Mouse (Mus musculus) ES-CJ7 (cell line): Measurements from ENCODE around the gene Saxo1.

Experiments used
- DNase-seq: peaks from one replicate; pipeline ENCODE4 v3.0.0; 2011; ENCODE audit warnings: low read depth, low spot score

Saxo1 gene

GRCm38 (mm10) chr4:86527162-86528136 is 30.7 kb downstream of the Saxo1 start:
- no peak for DNase-seq

- DNase-seq = no peak
Measured at GRCm38 (mm10) chr4:86524483-86524882, 33.6 kb downstream of the Saxo1 start.

- no peak for DNase-seq
Measured at GRCm38 (mm10) chr4:86523771-86524170, 34.4 kb downstream of the Saxo1 start.

- no peak for DNase-seq
Measured at GRCm38 (mm10) chr4:86520695-86521094, 37.4 kb downstream of the Saxo1 start.

GRCm38 (mm10) chr4:86519953-86520352 is 38.2 kb downstream of the Saxo1 start:
- DNase-seq = no peak

- no peak for DNase-seq
Measured at GRCm38 (mm10) chr4:86504656-86505055, 53.5 kb downstream of the Saxo1 start.

GRCm38 (mm10) chr4:86499561-86499960 is 58.6 kb downstream of the Saxo1 start:
- no peak for DNase-seq

GRCm38 (mm10) chr4:86498754-86499153 is 59.4 kb downstream of the Saxo1 start:
- no peak for DNase-seq

- no peak for DNase-seq
Measured at GRCm38 (mm10) chr4:86489128-86489527, 69.0 kb downstream of the Saxo1 start.

GRCm38 (mm10) chr4:86486901-86487300 is 71.2 kb downstream of the Saxo1 start:
- DNase-seq = no peak

GRCm38 (mm10) chr4:86486491-86486890 is 71.6 kb downstream of the Saxo1 start:
- no peak for DNase-seq

- DNase-seq = no peak
Measured at GRCm38 (mm10) chr4:86485052-86485451, 73.1 kb downstream of the Saxo1 start.

- DNase-seq = no peak
Measured at GRCm38 (mm10) chr4:86483686-86484085, 74.4 kb downstream of the Saxo1 start.

- DNase-seq = no peak
Measured at GRCm38 (mm10) chr4:86483013-86483615, 75.0 kb downstream of the Saxo1 start.

GRCm38 (mm10) chr4:86480891-86481290 is 77.2 kb downstream of the Saxo1 start:
- peak; percentile 7 for DNase-seq

- no peak for DNase-seq
Measured at GRCm38 (mm10) chr4:86464808-86465207, 93.3 kb downstream of the Saxo1 start.

GRCm38 (mm10) chr4:86450468-86450867 is 107.7 kb downstream of the Saxo1 start:
- no peak for DNase-seq

- no peak for DNase-seq
Measured at GRCm38 (mm10) chr4:86436336-86436735, 121.8 kb downstream of the Saxo1 start.

GRCm38 (mm10) chr4:86435631-86436030 is 122.5 kb downstream of the Saxo1 start:
- no peak for DNase-seq

GRCm38 (mm10) chr4:86428091-86428745 is 129.9 kb downstream of the Saxo1 start:
- no peak for DNase-seq

- DNase-seq = no peak
Measured at GRCm38 (mm10) chr4:86427312-86427711, 130.8 kb downstream of the Saxo1 start.

GRCm38 (mm10) chr4:86426549-86426948 is 131.6 kb downstream of the Saxo1 start:
- no peak for DNase-seq
